Comparison of ENCODE assay signal across 24 mouse cellular contexts in genomic region chr1:162834342-162834741, GRCm38 (mm10). TPM values are rescaled to one million over a fixed set of nuclear protein-coding genes. Genes with fewer than 3 reads are reported as not detected.
"Had no signal": no experiment of that assay in that cellular context is flagged by ENCODE, and none has a peak within 500 bp of the region (broad histone marks: within the 10 kb centered on the region; RNA-seq: fewer than 3 reads in every experiment).

No protein-coding gene starts in this region.

- DNase-seq: gastrocnemius, adult 2 months; gastrocnemius, postnatal 10 days; gastrocnemius, postnatal 25 days; heart, postnatal 10 days; heart, postnatal 4 days; kidney, adult 18-20 months; kidney, adult 8-10 months; kidney, postnatal 10 days; kidney, postnatal 25 days; kidney, postnatal 4 days; liver had no signal

- H3K4me2 ChIP-seq: heart, embryonic 12.5 days; hindbrain, embryonic 12.5 days; hindbrain, embryonic 14.5 days; intestine, embryonic 15.5 days; limb, embryonic 12.5 days had no signal

- H3K27ac ChIP-seq: gastrocnemius, adult 2 months; heart, embryonic 10.5 days; hindbrain, embryonic 12.5 days; hindbrain, embryonic 14.5 days; intestine, embryonic 15.5 days; layer of hippocampus, adult 2 months; left cerebral cortex, adult 2 months; limb, embryonic 10.5 days; limb, embryonic 12.5 days had no signal

- H3K9ac ChIP-seq: heart, embryonic 12.5 days; hindbrain, embryonic 12.5 days; hindbrain, embryonic 14.5 days; intestine, embryonic 15.5 days; limb, embryonic 12.5 days had no signal

- H3K36me3 ChIP-seq: heart, embryonic 10.5 days; heart, embryonic 12.5 days; hindbrain, embryonic 10.5 days; hindbrain, embryonic 12.5 days; intestine, embryonic 15.5 days; limb, embryonic 10.5 days; limb, embryonic 12.5 days had no signal

- H3K4me3 ChIP-seq: gastrocnemius, adult 2 months; heart, embryonic 10.5 days; heart, embryonic 12.5 days; hindbrain, embryonic 10.5 days; hindbrain, embryonic 12.5 days; intestine, embryonic 15.5 days; layer of hippocampus, adult 2 months; left cerebral cortex, adult 2 months; limb, embryonic 10.5 days; limb, embryonic 12.5 days had no signal

- H3K9me3 ChIP-seq: heart, embryonic 10.5 days; heart, embryonic 12.5 days; hindbrain, embryonic 10.5 days; hindbrain, embryonic 12.5 days; intestine, embryonic 15.5 days; limb, embryonic 10.5 days; limb, embryonic 12.5 days had no signal

- H3K27me3 ChIP-seq: heart, embryonic 12.5 days; hindbrain, embryonic 12.5 days; intestine, embryonic 15.5 days; limb, embryonic 12.5 days had no signal

- ATAC-seq: hindbrain, embryonic 16.5 days; inflammation-experienced regulatory T-cells, adult 6 months; intestine, embryonic 15.5 days; intestine, postnatal 0 days had no signal

- H3K4me1 ChIP-seq: heart, embryonic 12.5 days; intestine, embryonic 15.5 days had no signal

RNA-seq across cellular contexts. Expression of gene Fmo4, which starts 20.6 kb away (rescaled TPM):
- polyA plus RNA-seq: heart, embryonic 12.5 days; inflammation-experienced regulatory T-cells, adult 6 months had no signal
